Mouse (Mus musculus): ENCODE results near the gene Adamtsl3.

DNA sequence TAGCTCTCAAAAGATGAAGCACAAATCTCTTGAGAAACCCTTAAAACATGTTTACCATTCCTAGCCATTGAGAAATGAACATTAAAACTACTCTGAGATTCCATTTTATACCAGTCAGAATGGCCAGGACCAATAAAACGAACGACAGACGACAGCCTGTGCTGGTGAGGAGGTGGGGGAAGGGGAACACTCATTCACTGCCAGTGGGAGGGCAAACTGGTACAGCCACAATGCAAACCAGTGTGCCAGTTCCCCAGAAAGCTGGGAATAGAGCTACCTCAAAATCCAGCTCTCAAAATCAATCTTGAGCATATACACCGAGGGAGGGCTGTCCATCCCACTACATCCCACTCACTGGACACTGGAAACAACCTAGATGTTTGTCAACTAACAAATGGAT lies 8.3 kb upstream of the Adamtsl3 start:
- TF ChIP-seq CTCF (IDR thresholded peaks at IDR 0.05; ENCODE audit: low read depth) (no peak), EP300 (IDR thresholded peaks at IDR 0.05; ENCODE audit: low read depth) (no peak)
